Mouse (Mus musculus) heart, embryonic 12.5 days (tissue): ENCODE results near the gene Vmn1r20. TPM values are rescaled to one million over a fixed set of nuclear protein-coding genes. Genes with fewer than 3 reads are reported as not detected.
"Not testable (repeated sequence)": the region's sequence is repeated elsewhere in the genome, so short reads cannot be mapped to it uniquely, and the experiment has no call there.

Source experiments
- ATAC-seq: fragments of 200-750 bp; cut with Nextera tagmentation; 2 replicates; pipeline ENCODE4 v1.8.0; 2017; ENCODE audit warnings: moderate TSS enrichment, moderate library complexity; ENCODE audit not compliant: insufficient number of reproducible peaks, low FRiP score
- H3K27ac ChIP-seq: fragments of 300-500 bp; sonication (generic); 2 replicates; pipeline ENCODE4 v1.5.1; 2016; ENCODE audit warnings: mild to moderate bottlenecking, moderate library complexity; ENCODE audit not compliant: poor library complexity, severe bottlenecking
- H3K27me3 ChIP-seq: fragments of 300-500 bp; sonication (generic); replicated peaks from 2 replicates; pipeline ENCODE4 v1.6.1; 2016; ENCODE audit warnings: mild to moderate bottlenecking, moderate library complexity
- H3K36me3 ChIP-seq: fragments of 300-500 bp; sonication (generic); 2 replicates; pipeline ENCODE4 v1.6.1; 2016; ENCODE audit warnings: mild to moderate bottlenecking, moderate library complexity
- H3K4me1 ChIP-seq: fragments of 300-500 bp; sonication (generic); replicated peaks from 2 replicates; pipeline ENCODE4 v1.6.1; 2016; ENCODE audit warnings: mild to moderate bottlenecking
- H3K4me2 ChIP-seq: fragments of 300-500 bp; sonication (generic); 2 replicates; pipeline ENCODE4 v1.6.1; 2016; ENCODE audit warnings: mild to moderate bottlenecking, moderate library complexity
- H3K4me3 ChIP-seq: fragments of 300-500 bp; sonication (generic); 2 replicates; pipeline ENCODE4 v1.5.1; 2016; ENCODE audit warnings: mild to moderate bottlenecking
- H3K9ac ChIP-seq: fragments of 300-500 bp; sonication (generic); 2 replicates; pipeline ENCODE4 v1.6.1; 2016; ENCODE audit warnings: mild to moderate bottlenecking, moderate library complexity
- H3K9me3 ChIP-seq: fragments of 300-500 bp; sonication (generic); replicated peaks from 2 replicates; pipeline ENCODE4 v1.6.1; 2016; ENCODE audit warnings: mild to moderate bottlenecking, moderate library complexity
- WGBS: fragments of 180-500 bp; shearing (Covaris S2); methylation state at CpG from one replicate; pipeline ENCODE4 v1.1.7; 2016; 5-methylcytosine and 5-hydroxymethylcytosine counted together
- polyA plus RNA-seq: library from polyadenylated mRNA; unstranded; fragments of >200 nt; fragmentation: Nextera tagmentation; extraction: Ambion mirVana; gene quantifications from 2 replicates; pipeline ENCODE4 v1.2.1, GENCODE M21; 2016

Gene Vmn1r20
- polyA plus RNA-seq, result not detected in 2 replicates

DNA sequence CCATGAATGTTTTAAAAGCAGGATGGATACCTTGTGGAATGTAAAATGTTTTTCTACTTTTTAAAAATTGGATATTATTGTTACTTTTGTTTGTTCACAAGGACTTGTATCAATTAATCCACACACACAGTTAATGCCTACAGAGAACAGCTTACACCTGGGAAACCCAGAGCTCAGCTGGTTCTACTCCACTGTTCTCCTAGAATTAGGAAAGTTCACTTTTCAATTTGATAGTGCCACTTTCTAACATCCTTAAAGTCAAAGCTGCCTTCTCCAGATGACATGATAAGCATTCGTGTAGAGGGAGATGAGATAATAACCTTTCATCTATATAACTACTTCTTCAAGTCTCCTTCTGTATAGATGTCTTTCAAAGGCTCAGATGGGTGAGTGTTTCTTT is at the start of gene Vmn1r20:
TSS of gene Vmn1r20 (plus strand) at position 301 of the 400 bp plus-strand sequence.
- Histone ChIP-seq H3K4me1 (no peaks in the 10 kb centered on the region), H3K4me2 (no peak within 1 kb of the TSS), H3K9me3 (no peaks in the 10 kb centered on the region), H3K9ac (no peak within 1 kb of the TSS), H3K27me3 (no peaks in the 10 kb centered on the region), H3K27ac (no peak within 1 kb of the TSS), H3K36me3 (no peaks in the 10 kb centered on the region), H3K4me3 (no peak within 1 kb of the TSS)
- ATAC-seq, result no peak
- WGBS, result 47% methylated on average over 1 of the region's 1 CpGs

DNA sequence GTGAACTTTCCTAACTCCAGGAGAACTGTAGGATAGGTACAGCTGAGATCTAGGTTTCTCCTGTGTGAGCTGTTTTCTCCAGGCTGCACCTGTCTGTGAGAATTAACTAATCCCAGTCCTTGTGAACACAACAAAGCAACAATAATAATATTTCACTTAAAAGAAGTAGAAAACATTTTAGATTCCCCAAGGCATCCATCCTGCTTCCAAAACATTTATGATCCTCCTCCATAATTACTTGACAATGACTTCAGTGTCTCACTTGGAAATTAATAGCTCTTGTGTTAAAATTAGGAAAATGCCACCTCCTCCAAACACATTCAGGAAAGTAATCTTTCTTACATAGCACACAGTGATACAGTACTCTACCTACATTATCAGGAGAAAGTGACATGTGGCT is 33.0 kb upstream of the Vmn1r20 start, which contains the start of gene Vmn1r18:
TSS of gene Vmn1r18 (minus strand) at position 101 of the 400 bp plus-strand sequence.
- ATAC-seq, result no peak
- Histone ChIP-seq H3K27ac (no peak within 1 kb of the TSS), H3K36me3 (no peaks in the 10 kb centered on the region), H3K9me3 (no peaks in the 10 kb centered on the region), H3K4me2 (no peak within 1 kb of the TSS), H3K9ac (no peak within 1 kb of the TSS), H3K27me3 (no peaks in the 10 kb centered on the region), H3K4me1 (no peaks in the 10 kb centered on the region), H3K4me3 (no peak within 1 kb of the TSS)

DNA sequence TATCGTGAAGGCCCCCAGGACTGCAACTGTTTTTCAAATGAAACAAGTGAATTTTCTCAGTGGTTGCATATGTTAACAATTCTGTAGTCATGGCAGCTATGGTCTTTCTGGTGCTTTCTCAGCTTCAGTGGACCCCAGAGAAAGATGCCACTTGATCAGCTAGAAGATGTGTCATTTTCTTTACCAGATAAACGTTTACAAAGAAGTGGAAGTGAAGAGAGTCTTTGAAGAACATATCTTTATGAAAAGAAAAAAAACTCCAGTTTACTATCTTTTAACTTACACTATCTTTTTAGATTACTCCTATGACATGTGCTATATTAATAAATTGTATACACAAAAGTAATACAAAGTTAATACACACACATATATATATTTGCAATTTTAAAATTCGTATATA is 25.2 kb upstream of the Vmn1r20 start, which contains the start of gene Vmn1r19:
TSS of gene Vmn1r19 (plus strand) at position 301 of the 400 bp plus-strand sequence.
- H3K27me3 ChIP-seq, ATAC-seq, H3K36me3 ChIP-seq, H3K4me3 ChIP-seq, H3K9ac ChIP-seq, H3K9me3 ChIP-seq, H3K4me1 ChIP-seq, H3K27ac ChIP-seq, H3K4me2 ChIP-seq: not testable (repeated sequence)
- WGBS, result 55% methylated on average over 3 of the region's 3 CpGs

DNA sequence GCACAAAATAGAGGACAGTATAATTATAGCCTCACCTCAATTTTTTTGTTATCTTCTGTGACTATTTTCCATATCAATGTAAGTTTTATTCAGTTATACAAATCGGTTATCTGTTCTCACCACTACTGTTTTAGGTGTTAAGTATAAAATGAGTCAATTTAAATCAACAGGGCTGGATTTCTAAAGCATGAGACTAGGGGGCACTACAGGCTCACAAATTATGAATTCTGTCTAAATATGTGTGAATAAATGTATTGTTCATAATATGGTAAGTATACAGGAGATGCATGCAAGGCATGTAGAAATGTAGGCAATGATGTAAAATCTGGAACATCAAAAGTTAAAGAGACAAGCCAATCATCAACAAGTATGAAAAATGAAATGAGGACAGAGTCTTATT is 2.5 kb downstream of the Vmn1r20 start:
- Histone ChIP-seq H3K4me2 (no peak overlapping the region), H3K27me3 (no peaks in the 10 kb centered on the region), H3K36me3 (no peaks in the 10 kb centered on the region), H3K9me3 (no peaks in the 10 kb centered on the region), H3K4me3 (no peak overlapping the region), H3K9ac (no peak overlapping the region), H3K4me1 (no peaks in the 10 kb centered on the region), H3K27ac (no peak overlapping the region)
- ATAC-seq, result no peak
- 66% methylated on average over 1 of the region's 1 CpGs for WGBS

DNA sequence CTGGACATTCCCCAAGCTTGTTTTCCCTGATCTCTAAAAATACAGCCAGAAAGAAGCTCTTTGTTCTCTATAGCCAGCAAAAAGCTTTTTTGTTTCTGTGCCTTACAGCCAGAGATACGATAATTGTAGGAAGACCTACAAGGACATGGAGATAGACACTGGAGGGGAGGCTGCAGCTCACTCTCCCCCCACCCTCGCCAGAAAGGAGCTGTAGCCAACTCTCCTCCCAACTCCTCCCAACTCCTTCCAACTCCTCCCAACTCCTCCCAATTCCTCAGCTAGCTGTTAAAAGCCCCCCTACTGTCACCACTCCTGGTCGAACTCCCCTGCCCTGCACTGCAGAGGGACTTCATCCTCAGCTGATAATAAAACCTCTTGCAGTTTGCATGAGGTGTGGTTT is 39.4 kb downstream of the Vmn1r20 start:
- not testable (repeated sequence) for H3K4me3 ChIP-seq, H3K36me3 ChIP-seq, H3K27me3 ChIP-seq, H3K4me1 ChIP-seq, H3K27ac ChIP-seq, H3K9ac ChIP-seq, H3K4me2 ChIP-seq, ATAC-seq, H3K9me3 ChIP-seq
- WGBS, result 12% methylated on average over 3 of the region's 3 CpGs

Other genes starting within 250 kb of the Vmn1r20 start
- not detected in 2 replicates for gene Vmn1r13, start 225.6 kb upstream of the Vmn1r20 start, polyA plus RNA-seq
- gene Vmn1r14, start 197.2 kb upstream of the Vmn1r20 start, polyA plus RNA-seq, result not detected in 2 replicates
- not detected in 2 replicates for gene Vmn1r15, start 171.0 kb upstream of the Vmn1r20 start, polyA plus RNA-seq
- not detected in 2 replicates for gene Vmn1r16, start 99.4 kb upstream of the Vmn1r20 start, polyA plus RNA-seq
- gene Vmn1r17, start 65.2 kb upstream of the Vmn1r20 start, polyA plus RNA-seq, result not detected in 2 replicates
- not detected in 2 replicates for gene Vmn1r18, start 33.1 kb upstream of the Vmn1r20 start, polyA plus RNA-seq
- not detected in 2 replicates for gene Vmn1r19, start 25.1 kb upstream of the Vmn1r20 start, polyA plus RNA-seq
- 15.5 and 16.6 TPM in 2 replicates for gene Ppm1k, start 106.5 kb downstream of the Vmn1r20 start, polyA plus RNA-seq
- gene Herc6, start 152.1 kb downstream of the Vmn1r20 start, polyA plus RNA-seq, result 5.3 and 5.8 TPM in 2 replicates